Mouse (Mus musculus): ENCODE data around the gene Pimreg. TPM values are rescaled to one million over a fixed set of nuclear protein-coding genes. Genes with fewer than 3 reads are reported as not detected.

The Pimreg gene
- polyA plus RNA-seq, 1 experiment from 2014 or later, result 39.3 TPM

Other genes starting within 250 kb of the Pimreg start
- 0.23 and 0.29 TPM in 2 replicates for gene Aipl1, start 4.5 kb upstream of the Pimreg start, polyA plus RNA-seq (2014; fragmentation: Nextera tagmentation; extraction: Ambion mirVana)
- gene Pitpnm3, start 93.7 kb downstream of the Pimreg start, polyA plus RNA-seq (2014; fragmentation: Nextera tagmentation; extraction: Ambion mirVana), result 4.0 and 5.0 TPM in 2 replicates
- 0.12 and 0.19 TPM in 2 replicates for gene Gm43951, start 164.8 kb downstream of the Pimreg start, polyA plus RNA-seq (2014; fragmentation: Nextera tagmentation; extraction: Ambion mirVana)
- 16.9 and 22.2 TPM in 2 replicates for gene 4933427D14Rik, start 165.4 kb downstream of the Pimreg start, polyA plus RNA-seq (2014; fragmentation: Nextera tagmentation; extraction: Ambion mirVana)
- gene Txndc17, start 165.5 kb downstream of the Pimreg start, polyA plus RNA-seq (2014; fragmentation: Nextera tagmentation; extraction: Ambion mirVana), result 137 and 150 TPM in 2 replicates
- 61.1 and 68.5 TPM in 2 replicates for gene Med31, start 173.6 kb downstream of the Pimreg start, polyA plus RNA-seq (2014; fragmentation: Nextera tagmentation; extraction: Ambion mirVana)
- gene Slc13a5, start 225.2 kb downstream of the Pimreg start, polyA plus RNA-seq (2014; fragmentation: Nextera tagmentation; extraction: Ambion mirVana), result 1.0 and 2.0 TPM in 2 replicates